ENCODE assay signal across 10 mouse cellular contexts in the genomic region with DNA sequence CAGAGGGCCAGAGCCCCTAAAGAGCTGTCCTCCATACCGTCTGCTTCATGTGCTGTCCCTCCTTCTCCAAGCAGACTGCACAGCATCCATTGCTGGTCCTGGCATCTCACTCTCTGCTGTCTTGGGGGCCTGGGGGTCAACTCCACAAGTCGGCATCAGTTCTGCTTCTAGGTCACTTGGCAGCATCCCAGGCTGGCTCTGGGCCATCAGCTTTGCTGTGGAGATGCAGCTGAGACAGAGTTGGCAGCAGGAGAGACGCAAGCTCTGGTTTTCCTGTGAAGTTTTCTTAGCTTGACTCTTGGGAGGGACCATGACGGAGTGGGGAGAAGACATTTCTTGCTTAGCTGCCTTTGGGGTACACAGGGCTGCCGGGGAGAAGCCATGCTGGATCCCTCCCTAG. TPM values are rescaled to one million over a fixed set of nuclear protein-coding genes. Genes with fewer than 3 reads are reported as not detected.
DNase-seq lines count a peak whose midpoint lies in the region; ATAC-seq lines count a peak whose summit lies in the region.
"Had no signal": no experiment of that assay in that cellular context is flagged by ENCODE, and none has a peak within 500 bp of the region (broad histone marks: within the 10 kb centered on the region; RNA-seq: fewer than 3 reads in every experiment).

No protein-coding gene starts in this region.

- no peak overlapping the region for H3K4me2 ChIP-seq in hindbrain, embryonic 16.5 days (ENCODE audit: low read length)
- no peak overlapping the region for H3K4me2 ChIP-seq in hindbrain, embryonic 11.5 days (replicated peaks; ENCODE audit: low read depth, low read length)
- H3K4me2 ChIP-seq in neural tube, embryonic 15.5 days = no peak overlapping the region
- H3K4me2 ChIP-seq: midbrain, embryonic 12.5 days had no signal

- H3K9ac ChIP-seq in hindbrain, embryonic 16.5 days (ENCODE audit: low read depth, low read length) = no peak overlapping the region; the same call in 1 of the 2 replicates
- H3K9ac ChIP-seq in hindbrain, embryonic 11.5 days (ENCODE audit: low read depth, low read length) = no peak overlapping the region
- no peak overlapping the region for H3K9ac ChIP-seq in neural tube, embryonic 15.5 days (replicated peaks)
- H3K9ac ChIP-seq: midbrain, embryonic 12.5 days had no signal

- peaks cover 15% of the 10 kb centered on the region for H3K4me1 ChIP-seq in hindbrain, embryonic 16.5 days (ENCODE audit: control insufficient read depth, insufficient read depth, low read depth, low read length)
- H3K4me1 ChIP-seq in hindbrain, embryonic 11.5 days (replicated peaks; ENCODE audit: control insufficient read depth, insufficient read depth, low read length) = no peaks in the 10 kb centered on the region; the same call in 1 of the 2 replicates
- peaks cover 20% of the 10 kb centered on the region for H3K4me1 ChIP-seq in neural tube, embryonic 15.5 days

- H3K27ac ChIP-seq in hindbrain, embryonic 16.5 days (ENCODE audit: low read depth, low read length) = no peak overlapping the region
- no peak overlapping the region for H3K27ac ChIP-seq in hindbrain, embryonic 11.5 days (ENCODE audit: low read depth, low read length)
- H3K27ac ChIP-seq in neural tube, embryonic 15.5 days (replicated peaks) = no peak overlapping the region
- H3K27ac ChIP-seq: midbrain, embryonic 12.5 days had no signal

- H3K36me3 ChIP-seq in hindbrain, embryonic 16.5 days (ENCODE audit: control insufficient read depth, insufficient read depth, low read length) = peaks cover 4% of the 10 kb centered on the region
- H3K36me3 ChIP-seq in hindbrain, embryonic 11.5 days (ENCODE audit: control insufficient read depth, insufficient read depth, low read length) = no peaks in the 10 kb centered on the region
- H3K36me3 ChIP-seq in neural tube, embryonic 15.5 days = peaks cover 13% of the 10 kb centered on the region; the same call in 1 of the 2 replicates

- H3K27me3 ChIP-seq in hindbrain, embryonic 16.5 days (replicated peaks; ENCODE audit: control insufficient read depth, insufficient read depth, low read length) = no peaks in the 10 kb centered on the region
- no peaks in the 10 kb centered on the region for H3K27me3 ChIP-seq in hindbrain, embryonic 11.5 days (ENCODE audit: control insufficient read depth, insufficient read depth, low read length)
- no peaks in the 10 kb centered on the region for H3K27me3 ChIP-seq in neural tube, embryonic 15.5 days (replicated peaks)
- H3K27me3 ChIP-seq: midbrain, embryonic 12.5 days had no signal

- H3K4me3 ChIP-seq in hindbrain, embryonic 16.5 days (ENCODE audit: low read length) = no peak overlapping the region
- H3K4me3 ChIP-seq in hindbrain, embryonic 11.5 days (ENCODE audit: low read depth, low read length) = no peak overlapping the region
- no peak overlapping the region for H3K4me3 ChIP-seq in neural tube, embryonic 15.5 days (replicated peaks)
- H3K4me3 ChIP-seq: midbrain, embryonic 12.5 days had no signal

- no peak for DNase-seq in hindbrain, embryonic 11.5 days (ENCODE audit: low spot score)
- DNase-seq in retina, postnatal 1 day = peak; percentile 55
- DNase-seq in retina, embryonic 14.5 days (ENCODE audit: low spot score) = no peak
- DNase-seq in adrenal gland, postnatal 4 days (ENCODE audit: low spot score in 2 of 2) = peak; percentile 34 to 49
- peak; percentile 80 to 91 for DNase-seq in kidney, postnatal 36 days
- DNase-seq: thymus, postnatal 4 days had no signal

- H3K9me3 ChIP-seq in hindbrain, embryonic 16.5 days (ENCODE audit: control insufficient read depth, low read length) = no peaks in the 10 kb centered on the region
- no peaks in the 10 kb centered on the region for H3K9me3 ChIP-seq in hindbrain, embryonic 11.5 days (ENCODE audit: control insufficient read depth, low read length)
- H3K9me3 ChIP-seq in neural tube, embryonic 15.5 days (replicated peaks) = no peaks in the 10 kb centered on the region
- H3K9me3 ChIP-seq: midbrain, embryonic 12.5 days had no signal

- WGBS in hindbrain, embryonic 16.5 days = 53% methylated on average over 5 of the region's 5 CpGs
- 89% methylated on average over 5 of the region's 5 CpGs for WGBS in hindbrain, embryonic 11.5 days
- WGBS in neural tube, embryonic 15.5 days = 61% methylated on average over 5 of the region's 5 CpGs

- ATAC-seq in hindbrain, embryonic 16.5 days = peak; percentile 41; the same call in 1 of the 2 replicates
- no peak for ATAC-seq in hindbrain, embryonic 11.5 days (ENCODE audit: low FRiP score)
- ATAC-seq in neural tube, embryonic 15.5 days (ENCODE audit: low FRiP score) = no peak
- ATAC-seq: forebrain, embryonic 16.5 days had no signal

RNA-seq across cellular contexts. Expression of a gene that starts 13.0 kb away (rescaled TPM):
- polyA plus RNA-seq in hindbrain, embryonic 16.5 days (2015; fragmentation: Nextera tagmentation; extraction: Ambion mirVana) = 66.2 and 69.5 TPM in 2 replicates
- polyA plus RNA-seq in hindbrain, embryonic 11.5 days (2014; fragmentation: Nextera tagmentation; extraction: Ambion mirVana) = 57.8 and 66.0 TPM in 2 replicates
- 10 to 100 TPM; 59.7 to 67.6 TPM for total RNA-seq in adrenal gland, postnatal 4 days (2021)
- polyA plus RNA-seq in neural tube, embryonic 15.5 days (2015; fragmentation: Nextera tagmentation; extraction: Ambion mirVana) = 67.5 and 74.9 TPM in 2 replicates

Comparison
In these comparisons a context has a peak if more than half of its experiments do, and no peak if none do; other contexts are left out.
1. DNase-seq: peak in retina, postnatal 1 day (single experiment), adrenal gland, postnatal 4 days (2 of 2) and kidney, postnatal 36 days (2 of 2); none in hindbrain, embryonic 11.5 days (single experiment) and retina, embryonic 14.5 days (single experiment).